26 mouse cellular contexts compared by ENCODE assay signal in the genomic region with DNA sequence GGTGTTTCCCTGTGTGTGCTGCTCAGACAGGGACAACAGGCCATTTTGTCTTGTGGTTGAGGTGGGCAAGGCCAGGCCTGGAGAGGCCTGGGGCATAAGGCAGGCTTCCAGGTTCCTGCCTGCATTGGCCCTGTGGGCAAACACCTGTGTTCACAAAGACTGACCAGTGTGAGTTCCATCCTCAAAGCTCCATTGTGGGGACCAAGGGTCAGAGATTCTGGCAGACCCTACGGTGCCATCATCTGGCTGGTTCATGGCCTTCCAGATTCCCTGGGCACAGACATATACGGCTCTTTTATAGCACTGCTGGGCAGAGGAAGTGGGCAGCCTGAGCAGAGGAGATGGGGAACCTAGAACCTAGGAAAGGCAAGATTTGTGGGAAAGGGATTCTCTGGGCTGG. TPM values are rescaled to one million over a fixed set of nuclear protein-coding genes. Genes with fewer than 3 reads are reported as not detected.
DNase-seq lines count a peak whose midpoint lies in the region; ATAC-seq and TF ChIP-seq lines count a peak whose summit lies in the region.
"Had no signal": no experiment of that assay in that cellular context is flagged by ENCODE, and none has a peak within 500 bp of the region (broad histone marks: within the 10 kb centered on the region; RNA-seq: fewer than 3 reads in every experiment).

No protein-coding gene starts in this region.

- TF ChIP-seq CTCF in kidney, adult 2 months (conservative IDR thresholded peaks at IDR 0.05; ENCODE audit: insufficient read depth, insufficient read length, low read depth, low read length) = no peak
- TF ChIP-seq CTCF in bone marrow macrophage, adult 2 months (IDR thresholded peaks at IDR 0.05; ENCODE audit: low read depth, low read length) = no peak

- no peak for DNase-seq in kidney, adult 2 months
- DNase-seq in kidney, postnatal 10 days = no peak
- no peak for DNase-seq in liver, embryonic 11.5 days (ENCODE audit: low spot score)
- no peak for DNase-seq in forebrain, embryonic 11.5 days (ENCODE audit: low spot score)
- DNase-seq in B cell, adult 2 months = no peak
- DNase-seq: cerebellum, adult 11 months; cerebellum, adult 9-10 months; cerebellum, postnatal 36 days; gastrocnemius, postnatal 25 days; heart, adult 2 months; heart, postnatal 10 days; kidney, adult 18-20 months; layer of hippocampus, adult 9-11 months; right cerebral cortex, adult 18-20 months; right cerebral cortex, postnatal 4 days had no signal

- 77% methylated on average over 2 of the region's 2 CpGs for WGBS in kidney, adult 2 months
- 84% methylated on average over 2 of the region's 2 CpGs for WGBS in liver, embryonic 11.5 days
- 68% methylated on average over 2 of the region's 2 CpGs for WGBS in macrophage (ENCODE audit: missing documents)
- 79% methylated on average over 2 of the region's 2 CpGs for WGBS in forebrain, embryonic 11.5 days

- peaks cover 67% of the 10 kb centered on the region for H3K79me2 ChIP-seq in macrophage (ENCODE audit: inconsistent target)

- H3K36me3 ChIP-seq in kidney, adult 2 months (ENCODE audit: control insufficient read depth, insufficient read depth, low read length) = no peaks in the 10 kb centered on the region
- no peaks in the 10 kb centered on the region for H3K36me3 ChIP-seq in liver, embryonic 11.5 days (ENCODE audit: control insufficient read depth, insufficient read depth, low read length)
- no peaks in the 10 kb centered on the region; the same call in 1 of the 2 replicates for H3K36me3 ChIP-seq in macrophage (ENCODE audit: inconsistent target)
- no peaks in the 10 kb centered on the region for H3K36me3 ChIP-seq in forebrain, embryonic 11.5 days (ENCODE audit: control insufficient read depth, insufficient read depth, low read length)
- H3K36me3 ChIP-seq: heart, embryonic 12.5 days; hindbrain, embryonic 10.5 days; limb, embryonic 10.5 days; limb, embryonic 15.5 days; lung, embryonic 15.5 days; midbrain, embryonic 15.5 days; neural tube, embryonic 12.5 days had no signal

- H3K4me1 ChIP-seq in kidney, adult 2 months (ENCODE audit: control insufficient read depth, insufficient read depth, low read length) = peaks cover 36% of the 10 kb centered on the region
- peaks cover 52% of the 10 kb centered on the region for H3K4me1 ChIP-seq in bone marrow macrophage, adult 2 months (ENCODE audit: control insufficient read depth, insufficient read depth, low read length)
- peaks cover 18% of the 10 kb centered on the region for H3K4me1 ChIP-seq in liver, embryonic 11.5 days (replicated peaks; ENCODE audit: control insufficient read depth, insufficient read depth, low read length)
- H3K4me1 ChIP-seq in forebrain, embryonic 11.5 days (replicated peaks; ENCODE audit: control insufficient read depth, insufficient read depth, low read length) = peaks cover 4% of the 10 kb centered on the region; the same call in 1 of the 2 replicates
- H3K4me1 ChIP-seq: neural tube, embryonic 12.5 days had no signal

- no peaks in the 10 kb centered on the region for H3K9me3 ChIP-seq in liver, embryonic 11.5 days (ENCODE audit: control insufficient read depth, low read length)
- no peaks in the 10 kb centered on the region for H3K9me3 ChIP-seq in forebrain, embryonic 11.5 days (ENCODE audit: control insufficient read depth, low read length)
- H3K9me3 ChIP-seq: heart, embryonic 12.5 days; hindbrain, embryonic 10.5 days; limb, embryonic 10.5 days; limb, embryonic 15.5 days; lung, embryonic 15.5 days; midbrain, embryonic 15.5 days; neural tube, embryonic 12.5 days had no signal

- 0 out of 2 replicates have a peak overlapping the region, but pooled peaks have one; percentile 1 for H3K27ac ChIP-seq in kidney, adult 2 months (ENCODE audit: insufficient read depth, low read depth, low read length)
- H3K27ac ChIP-seq in bone marrow macrophage, adult 2 months (ENCODE audit: insufficient read depth, low read depth, low read length) = peak overlapping the region; percentile 85
- no peak overlapping the region for H3K27ac ChIP-seq in liver, embryonic 11.5 days (ENCODE audit: low read depth, low read length)
- H3K27ac ChIP-seq in macrophage = peak overlapping the region; percentile 100
- H3K27ac ChIP-seq in forebrain, embryonic 11.5 days (ENCODE audit: low read depth, low read length) = no peak overlapping the region
- H3K27ac ChIP-seq: heart, adult 2 months; hindbrain, embryonic 10.5 days; limb, embryonic 10.5 days; limb, embryonic 15.5 days; lung, embryonic 15.5 days; midbrain, embryonic 15.5 days; neural tube, embryonic 12.5 days had no signal

- TF ChIP-seq POLR2A in kidney, adult 2 months (IDR thresholded peaks at IDR 0.05; ENCODE audit: low read depth, low read length) = no peak
- no peak for TF ChIP-seq POLR2A in bone marrow macrophage, adult 2 months (IDR thresholded peaks at IDR 0.05; ENCODE audit: borderline replicate concordance, low read depth, low read length)

- no peak for ATAC-seq in liver, embryonic 11.5 days (replicated peaks; ENCODE audit: low FRiP score)
- ATAC-seq in forebrain, embryonic 11.5 days (replicated peaks; ENCODE audit: low FRiP score) = no peak
- ATAC-seq: forebrain, embryonic 14.5 days; hindbrain, embryonic 16.5 days; midbrain, embryonic 15.5 days had no signal

- no peak overlapping the region; the same call in 1 of the 2 replicates for H3K4me3 ChIP-seq in kidney, adult 2 months (ENCODE audit: insufficient read depth, low read depth, low read length)
- H3K4me3 ChIP-seq in bone marrow macrophage, adult 2 months (ENCODE audit: insufficient read depth, low read length) = peak overlapping the region; percentile 94
- H3K4me3 ChIP-seq in liver, embryonic 11.5 days (ENCODE audit: low read depth, low read length) = 0 out of 2 replicates have a peak overlapping the region, but pooled peaks have one; percentile 69
- H3K4me3 ChIP-seq in macrophage (ENCODE audit: inconsistent target) = peak overlapping the region; percentile 88
- H3K4me3 ChIP-seq in forebrain, embryonic 11.5 days (ENCODE audit: low read depth, low read length) = no peak overlapping the region
- H3K4me3 ChIP-seq: heart, adult 2 months; heart, embryonic 12.5 days; limb, embryonic 10.5 days; limb, embryonic 15.5 days; lung, embryonic 15.5 days; midbrain, embryonic 15.5 days; neural tube, embryonic 12.5 days had no signal

- H3K27me3 ChIP-seq in kidney, adult 2 months (replicated peaks; ENCODE audit: control insufficient read depth, insufficient read depth, low read length) = no peaks in the 10 kb centered on the region
- H3K27me3 ChIP-seq in liver, embryonic 11.5 days (replicated peaks; ENCODE audit: control insufficient read depth, insufficient read depth, low read length) = no peaks in the 10 kb centered on the region; the same call in 1 of the 2 replicates
- no peaks in the 10 kb centered on the region; the same call in 1 of the 2 replicates for H3K27me3 ChIP-seq in forebrain, embryonic 11.5 days (ENCODE audit: control insufficient read depth, insufficient read depth, low read length)
- H3K27me3 ChIP-seq: heart, embryonic 12.5 days; limb, embryonic 15.5 days; lung, embryonic 15.5 days; midbrain, embryonic 15.5 days had no signal

- peak overlapping the region; percentile 96 for H3K4me2 ChIP-seq in liver, embryonic 11.5 days
- H3K4me2 ChIP-seq in forebrain, embryonic 11.5 days (ENCODE audit: low read depth, low read length, severe bottlenecking) = no peak overlapping the region
- H3K4me2 ChIP-seq: limb, embryonic 15.5 days; midbrain, embryonic 15.5 days; neural tube, embryonic 12.5 days had no signal

- H3K9ac ChIP-seq in liver, embryonic 11.5 days (ENCODE audit: low read depth, low read length) = no peak overlapping the region
- H3K9ac ChIP-seq in forebrain, embryonic 11.5 days (ENCODE audit: low read length) = no peak overlapping the region
- H3K9ac ChIP-seq: heart, embryonic 12.5 days; limb, embryonic 15.5 days; lung, embryonic 15.5 days; midbrain, embryonic 15.5 days; neural tube, embryonic 12.5 days had no signal

RNA-seq across cellular contexts. Expression of a gene that starts 1.7 kb away (rescaled TPM):
- polyA plus RNA-seq in kidney, adult 2 months (2012; rRNA removed) = 8.1 and 8.6 TPM in 2 replicates
- 129 and 132 TPM in 2 replicates for polyA plus RNA-seq in bone marrow macrophage, adult 2 months (2012; ENCODE audit: insufficient read depth, insufficient read length, missing spikeins)
- 5.2 and 8.4 TPM in 2 replicates for polyA plus RNA-seq in liver, embryonic 11.5 days (2014; fragmentation: Nextera tagmentation; extraction: Ambion mirVana)
- 100 to 1,000 TPM; 175 to 607 (median 366) TPM for total RNA-seq in macrophage (2018; cell fraction: chromatin; rRNA removed)
- 100 to 1,000 TPM in 18 of 26 experiments, 10 to 100 TPM in 8; 68.6 to 194 (median 120) TPM for total RNA-seq in macrophage (2018; cell fraction: cytosol; rRNA removed)
- 100 to 1,000 TPM; 130 to 352 (median 231) TPM for total RNA-seq in macrophage (2018; cell fraction: nucleus; rRNA removed)
- polyA plus RNA-seq in macrophage (2018) = 112 to 135 TPM (median 116 TPM) in 3 replicates
- polyA plus RNA-seq in forebrain, embryonic 11.5 days (2014; fragmentation: Nextera tagmentation; extraction: Ambion mirVana) = 10.4 and 10.7 TPM in 2 replicates

RNA-seq across cellular contexts. Expression of a gene that starts 13.6 kb away (rescaled TPM):
- polyA plus RNA-seq in kidney, adult 2 months (2012; rRNA removed) = 11.4 and 13.6 TPM in 2 replicates
- polyA plus RNA-seq in bone marrow macrophage, adult 2 months (2012; ENCODE audit: insufficient read depth, insufficient read length, missing spikeins) = 34.2 and 43.9 TPM in 2 replicates
- polyA plus RNA-seq in liver, embryonic 11.5 days (2014; fragmentation: Nextera tagmentation; extraction: Ambion mirVana) = 12.3 and 12.8 TPM in 2 replicates
- 100 to 1,000 TPM; 108 to 396 (median 174) TPM for total RNA-seq in macrophage (2018; cell fraction: chromatin; rRNA removed)
- 10 to 100 TPM; 16.4 to 32.3 (median 19.7) TPM for total RNA-seq in macrophage (2018; cell fraction: cytosol; rRNA removed)
- 100 to 1,000 TPM in 14 of 26 experiments, 10 to 100 TPM in 12; 60.1 to 370 (median 104) TPM for total RNA-seq in macrophage (2018; cell fraction: nucleus; rRNA removed)
- polyA plus RNA-seq in macrophage (2018) = 20.0 to 28.2 TPM (median 24.5 TPM) in 3 replicates
- 5.3 and 5.6 TPM in 2 replicates for polyA plus RNA-seq in forebrain, embryonic 11.5 days (2014; fragmentation: Nextera tagmentation; extraction: Ambion mirVana)

RNA-seq across cellular contexts. Expression of a gene that starts 46.1 kb away (rescaled TPM):
- 129 and 135 TPM in 2 replicates for polyA plus RNA-seq in kidney, adult 2 months (2012; rRNA removed)
- polyA plus RNA-seq in bone marrow macrophage, adult 2 months (2012; ENCODE audit: insufficient read depth, insufficient read length, missing spikeins) = 120 and 122 TPM in 2 replicates
- 170 and 186 TPM in 2 replicates for polyA plus RNA-seq in liver, embryonic 11.5 days (2014; fragmentation: Nextera tagmentation; extraction: Ambion mirVana)
- total RNA-seq in macrophage (2018; cell fraction: chromatin; rRNA removed) = 100 to 1,000 TPM; 113 to 315 (median 212) TPM
- total RNA-seq in macrophage (2018; cell fraction: cytosol; rRNA removed) = 100 to 1,000 TPM in 22 of 26 experiments, 10 to 100 TPM in 4; 93.8 to 151 (median 117) TPM
- 100 to 1,000 TPM in 25 of 26 experiments, 10 to 100 TPM in 1; 98.1 to 214 (median 158) TPM for total RNA-seq in macrophage (2018; cell fraction: nucleus; rRNA removed)
- 107 to 147 TPM (median 116 TPM) in 3 replicates for polyA plus RNA-seq in macrophage (2018)
- polyA plus RNA-seq in forebrain, embryonic 11.5 days (2014; fragmentation: Nextera tagmentation; extraction: Ambion mirVana) = 202 and 238 TPM in 2 replicates

Comparison
In these comparisons a context has a peak if more than half of its experiments do, and no peak if none do; other contexts are left out.
1. H3K27ac ChIP-seq: peak in kidney, adult 2 months (single experiment), bone marrow macrophage, adult 2 months (single experiment) and macrophage (single experiment); none in liver, embryonic 11.5 days (single experiment) and forebrain, embryonic 11.5 days (single experiment).
2. H3K4me3 ChIP-seq: peak in bone marrow macrophage, adult 2 months (single experiment), liver, embryonic 11.5 days (single experiment) and macrophage (single experiment); none in kidney, adult 2 months (single experiment) and forebrain, embryonic 11.5 days (single experiment).